Mouse (Mus musculus) forebrain, embryonic 14.5 days (tissue): ENCODE data around the gene Cer1. TPM values are rescaled to one million over a fixed set of nuclear protein-coding genes. Genes with fewer than 3 reads are reported as not detected.

Source experiments
- ATAC-seq: fragments of 200-750 bp; cut with Nextera tagmentation; 2 replicates; pipeline ENCODE4 v1.8.0; 2017; ENCODE audit warnings: mild to moderate bottlenecking, moderate library complexity
- DNase-seq: peaks from one replicate; pipeline ENCODE4 v3.0.0-alpha.2; 2015; ENCODE audit warnings: low spot score
- H3K27ac ChIP-seq: fragments of 300-500 bp; sonication (generic); 2 replicates; pipeline ENCODE4 v1.5.1; 2014; ENCODE audit warnings: low read depth, mild to moderate bottlenecking, control low read depth, low read length, moderate library complexity
- H3K27me3 ChIP-seq: fragments of 300-500 bp; sonication (generic); replicated peaks from 2 replicates; pipeline ENCODE4 v1.6.1; 2014; ENCODE audit warnings: low read length, control low read depth, mixed read lengths; ENCODE audit not compliant: control insufficient read depth, insufficient read depth
- H3K36me3 ChIP-seq: fragments of 300-500 bp; sonication (generic); 2 replicates; pipeline ENCODE4 v1.6.1; 2014; ENCODE audit warnings: low read length, control low read depth; ENCODE audit not compliant: control insufficient read depth, insufficient read depth
- H3K4me1 ChIP-seq: fragments of 300-500 bp; sonication (generic); 2 replicates; pipeline ENCODE4 v1.6.1; 2014; ENCODE audit warnings: antibody characterized with exemption, low read length, control low read depth; ENCODE audit not compliant: control insufficient read depth, insufficient read depth
- H3K4me2 ChIP-seq: fragments of 300-500 bp; sonication (generic); 2 replicates; pipeline ENCODE4 v1.6.1; 2014; ENCODE audit warnings: mild to moderate bottlenecking, control low read depth, low read length
- H3K4me3 ChIP-seq: fragments of 300-500 bp; sonication (generic); 2 replicates; pipeline ENCODE4 v1.5.1; 2014; ENCODE audit warnings: low read depth, low read length, control low read depth
- H3K9ac ChIP-seq: fragments of 300-500 bp; sonication (generic); 2 replicates; pipeline ENCODE4 v1.6.1; 2014; ENCODE audit warnings: mild to moderate bottlenecking, low read length, control low read depth, moderate library complexity
- H3K9me3 ChIP-seq: fragments of 300-500 bp; sonication (generic); replicated peaks from 2 replicates; pipeline ENCODE4 v1.6.1; 2016; ENCODE audit warnings: low read length, control low read depth, mixed read lengths; ENCODE audit not compliant: control insufficient read depth
- WGBS: fragments of 180-500 bp; shearing (Covaris S2); extraction: QIAGEN DNeasy Blood & Tissue Kit; methylation state at CpG from one replicate; pipeline ENCODE4 v1.1.7; 2014; 5-methylcytosine and 5-hydroxymethylcytosine counted together
- polyA plus RNA-seq: library from polyadenylated mRNA; unstranded; fragments of >200 nt; fragmentation: Nextera tagmentation; extraction: Ambion mirVana; gene quantifications from 2 replicates; pipeline ENCODE4 v1.2.1, GENCODE M21; 2014

The Cer1 gene
- polyA plus RNA-seq, 1 experiment from 2014 or later: 0.10 TPM

GRCm38 (mm10) chr4:82882500-82882899, 2.4 kb downstream of the Cer1 start:
- no peak overlapping the region for H3K4me2 ChIP-seq
- no peak for ATAC-seq
- H3K4me3 ChIP-seq: no peak overlapping the region
- H3K36me3 ChIP-seq: no peaks in the 10 kb centered on the region
- H3K9ac ChIP-seq: no peak overlapping the region
- no peak overlapping the region for H3K27ac ChIP-seq
- no peaks in the 10 kb centered on the region for H3K27me3 ChIP-seq
- no peaks in the 10 kb centered on the region; the same call in 1 of the 2 replicates for H3K4me1 ChIP-seq
- WGBS: 85% methylated on average over 9 of the region's 9 CpGs
- no peak for DNase-seq
- no peaks in the 10 kb centered on the region for H3K9me3 ChIP-seq

DNA sequence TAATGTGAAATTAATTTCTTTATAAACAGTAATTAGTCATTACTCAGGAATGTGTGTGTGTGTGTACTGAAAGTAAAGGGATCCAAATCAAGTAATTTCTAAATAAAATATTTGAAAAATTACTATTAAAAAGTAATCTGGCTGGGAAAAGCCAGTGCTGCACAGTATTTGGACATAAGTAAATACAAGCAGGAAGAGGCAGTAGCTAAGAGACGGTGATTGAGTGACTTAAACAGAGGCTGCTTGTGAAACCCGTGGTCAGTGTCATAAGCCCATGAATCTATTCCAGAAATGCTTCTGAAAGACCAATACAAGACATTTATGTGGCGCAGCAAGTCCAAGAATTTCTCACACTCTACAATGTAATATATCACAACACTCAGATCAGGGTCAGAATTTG, 3.6 kb downstream of the Cer1 start:
- Histone ChIP-seq H3K9ac (no peak overlapping the region), H3K4me3 (no peak overlapping the region), H3K4me2 (no peak overlapping the region), H3K27me3 (no peaks in the 10 kb centered on the region), H3K9me3 (no peaks in the 10 kb centered on the region), H3K36me3 (no peaks in the 10 kb centered on the region), H3K4me1 (no peaks in the 10 kb centered on the region; the same call in 1 of the 2 replicates), H3K27ac (no peak overlapping the region)
- DNase-seq (no peak), ATAC-seq (no peak)
- 86% methylated on average over 3 of the region's 3 CpGs for WGBS

- H3K9ac ChIP-seq: no peak overlapping the region
- H3K27ac ChIP-seq: no peak overlapping the region
- no peak for ATAC-seq
- H3K4me3 ChIP-seq: no peak overlapping the region
- H3K9me3 ChIP-seq: no peaks in the 10 kb centered on the region
- 85% methylated on average over 2 of the region's 2 CpGs for WGBS
- no peaks in the 10 kb centered on the region for H3K36me3 ChIP-seq
- DNase-seq: no peak
- H3K4me1 ChIP-seq: no peaks in the 10 kb centered on the region; the same call in 1 of the 2 replicates
- H3K27me3 ChIP-seq: no peaks in the 10 kb centered on the region
- H3K4me2 ChIP-seq: no peak overlapping the region
Measured at GRCm38 (mm10) chr4:82880243-82880642, 4.7 kb downstream of the Cer1 start.

GRCm38 (mm10) chr4:82879152-82879551, 5.8 kb downstream of the Cer1 start:
- 74% methylated on average over 6 of the region's 6 CpGs for WGBS
- H3K27ac ChIP-seq: no peak overlapping the region
- H3K9ac ChIP-seq: no peak overlapping the region
- no peaks in the 10 kb centered on the region for H3K9me3 ChIP-seq
- no peaks in the 10 kb centered on the region; the same call in 1 of the 2 replicates for H3K4me1 ChIP-seq
- H3K36me3 ChIP-seq: no peaks in the 10 kb centered on the region
- DNase-seq (peak; percentile 47), ATAC-seq (no peak; the same call in 1 of the 2 replicates)
- H3K27me3 ChIP-seq: no peaks in the 10 kb centered on the region
- H3K4me2 ChIP-seq: no peak overlapping the region
- H3K4me3 ChIP-seq: no peak overlapping the region

DNA sequence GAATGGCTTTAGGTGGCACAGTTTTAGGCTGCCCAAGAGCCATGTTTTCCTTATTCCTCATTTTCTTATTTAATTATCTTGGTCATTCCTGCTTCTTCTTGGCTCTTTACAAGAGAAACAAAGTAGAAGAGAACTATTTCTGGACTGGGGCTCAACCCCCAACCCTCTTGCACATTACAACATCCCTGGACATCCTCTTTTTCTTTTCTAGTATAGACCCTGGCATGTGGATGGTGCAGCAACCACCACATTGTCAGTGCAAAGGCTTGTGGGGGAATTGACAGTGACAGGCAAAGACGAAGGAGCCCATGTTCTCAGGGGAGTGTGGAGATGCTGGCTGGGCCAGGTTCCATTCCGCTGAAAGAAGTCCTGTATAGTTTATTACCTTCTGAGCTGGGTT, 8.3 kb downstream of the Cer1 start:
- Histone ChIP-seq H3K36me3 (no peaks in the 10 kb centered on the region), H3K4me1 (peaks cover 3% of the 10 kb centered on the region; the same call in 1 of the 2 replicates), H3K4me2 (no peak overlapping the region), H3K4me3 (no peak overlapping the region), H3K9me3 (no peaks in the 10 kb centered on the region), H3K9ac (no peak overlapping the region), H3K27ac (no peak overlapping the region), H3K27me3 (no peaks in the 10 kb centered on the region)
- WGBS: 86% methylated on average over 2 of the region's 2 CpGs
- DNase-seq (no peak), ATAC-seq (no peak)

DNA sequence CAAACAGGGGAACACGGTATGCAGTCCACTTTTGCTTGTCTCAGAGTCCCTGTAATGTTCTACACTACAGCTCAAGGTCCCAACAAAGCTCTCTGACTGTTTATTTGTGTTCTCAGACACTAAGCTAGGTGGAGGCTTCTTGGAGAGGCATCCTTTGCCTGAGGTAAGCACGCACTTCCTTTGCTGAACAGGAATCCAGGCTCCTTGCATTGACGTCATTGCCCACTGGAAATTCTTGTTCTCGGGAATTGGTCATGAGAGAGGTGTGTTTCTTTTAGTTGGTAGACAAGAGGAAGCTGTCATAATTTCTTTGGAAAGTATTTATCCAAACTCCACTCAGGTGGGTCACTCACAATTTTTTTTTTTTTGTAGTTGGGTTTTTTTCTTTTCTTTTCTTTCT, 9.4 kb downstream of the Cer1 start:
- peaks cover 3% of the 10 kb centered on the region; the same call in 1 of the 2 replicates for H3K4me1 ChIP-seq
- no peak overlapping the region for H3K9ac ChIP-seq
- H3K36me3 ChIP-seq: no peaks in the 10 kb centered on the region
- H3K9me3 ChIP-seq: no peaks in the 10 kb centered on the region
- no peak overlapping the region for H3K4me3 ChIP-seq
- WGBS: 87% methylated on average over 4 of the region's 4 CpGs
- H3K27me3 ChIP-seq: no peaks in the 10 kb centered on the region
- ATAC-seq: no peak
- H3K27ac ChIP-seq: no peak overlapping the region
- H3K4me2 ChIP-seq: no peak overlapping the region
- no peak for DNase-seq

GRCm38 (mm10) chr4:82874791-82875190, 10.2 kb downstream of the Cer1 start:
- Histone ChIP-seq H3K9me3 (no peaks in the 10 kb centered on the region), H3K9ac (no peak overlapping the region), H3K4me3 (no peak overlapping the region), H3K4me2 (no peak overlapping the region), H3K27ac (no peak overlapping the region), H3K4me1 (peaks cover 3% of the 10 kb centered on the region; the same call in 1 of the 2 replicates), H3K27me3 (no peaks in the 10 kb centered on the region), H3K36me3 (no peaks in the 10 kb centered on the region)
- ATAC-seq: no peak
- 75% methylated on average over 4 of the region's 4 CpGs for WGBS
- no peak for DNase-seq

DNA sequence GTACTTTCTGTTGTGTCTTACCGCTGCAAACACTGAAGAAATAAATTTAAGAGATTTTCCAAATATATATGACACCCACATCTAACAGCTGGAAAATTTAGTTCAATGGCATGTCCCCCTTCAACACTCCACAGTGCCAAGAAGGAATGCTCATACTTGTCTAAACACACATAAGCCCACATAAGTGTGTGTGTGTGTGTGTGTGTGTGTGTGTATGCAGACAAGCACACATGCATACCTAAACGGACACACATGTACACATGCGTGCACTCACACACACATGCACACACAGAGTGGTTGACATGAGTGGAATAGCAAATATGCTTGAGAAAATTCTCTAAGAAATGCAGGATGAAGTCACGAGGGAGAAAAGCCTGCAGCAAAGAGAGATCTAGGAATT, 12.4 kb downstream of the Cer1 start:
- DNase-seq (no peak), ATAC-seq (no peak)
- 77% methylated on average over 4 of the region's 4 CpGs for WGBS
- Histone ChIP-seq H3K4me2 (no peak overlapping the region), H3K27me3 (no peaks in the 10 kb centered on the region), H3K4me1 (peaks cover 3% of the 10 kb centered on the region; the same call in 1 of the 2 replicates), H3K4me3 (no peak overlapping the region), H3K9ac (no peak overlapping the region), H3K9me3 (no peaks in the 10 kb centered on the region), H3K27ac (no peak overlapping the region), H3K36me3 (no peaks in the 10 kb centered on the region)

DNA sequence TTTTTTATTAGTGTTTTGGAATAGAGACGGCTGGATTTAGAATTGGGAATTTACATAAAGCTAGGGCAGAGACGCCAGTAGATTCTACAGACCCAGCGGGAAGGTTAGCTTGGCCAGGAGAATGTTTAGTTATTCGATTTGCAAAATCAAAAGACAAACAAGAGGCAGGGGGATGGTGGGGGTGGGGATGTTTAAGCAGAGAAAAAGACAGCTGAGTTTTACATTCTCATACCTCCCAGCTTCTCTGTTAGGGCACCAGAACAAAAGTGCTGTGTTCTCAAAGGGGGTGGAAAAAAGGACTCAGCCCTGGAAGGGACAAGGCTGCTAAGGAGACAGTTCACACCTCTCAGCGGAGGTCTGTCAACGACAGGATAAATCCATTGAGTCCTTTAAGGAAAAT, 12.8 kb downstream of the Cer1 start:
- WGBS: 29% methylated on average over 6 of the region's 6 CpGs
- DNase-seq (no peak), ATAC-seq (no peak)
- Histone ChIP-seq H3K4me1 (peaks cover 3% of the 10 kb centered on the region; the same call in 1 of the 2 replicates), H3K9me3 (no peaks in the 10 kb centered on the region), H3K36me3 (no peaks in the 10 kb centered on the region), H3K4me3 (no peak overlapping the region), H3K4me2 (no peak overlapping the region), H3K27ac (no peak overlapping the region), H3K9ac (no peak overlapping the region), H3K27me3 (no peaks in the 10 kb centered on the region)
